Mouse (Mus musculus): Measurements from ENCODE around the gene Ptges2.
A peak's percentile ranks its signal among the peaks of the same experiment; 100 is the strongest.

Ptges2 gene

GRCm38 (mm10) chr2:32424796-32425195 lies 29.1 kb downstream of the Ptges2 start:
- Histone ChIP-seq H3K4me3 (replicated peaks; ENCODE audit: low read length) (no peak overlapping the region), H3K36me3 (ENCODE audit: insufficient read depth, low read length) (peaks cover 28% of the 10 kb centered on the region), H3K4me1 (replicated peaks; ENCODE audit: low read depth, low read length) (peaks cover 45% of the 10 kb centered on the region)

GRCm38 (mm10) chr2:32425568-32425967 lies 29.9 kb downstream of the Ptges2 start:
- Histone ChIP-seq H3K4me3 (replicated peaks; ENCODE audit: low read length) (no peak overlapping the region), H3K27me3 (ENCODE audit: insufficient read depth, low read length) (no peaks in the 10 kb centered on the region), H3K9me3 (ENCODE audit: low read length) (no peaks in the 10 kb centered on the region), H3K4me1 (replicated peaks; ENCODE audit: low read depth, low read length) (peaks cover 50% of the 10 kb centered on the region), H3K36me3 (ENCODE audit: insufficient read depth, low read length) (peaks cover 21% of the 10 kb centered on the region)
- no peak for TF ChIP-seq CTCF (conservative IDR thresholded peaks at IDR 0.05; ENCODE audit: low read length)
- TF ChIP-seq POU5F1 (IDR thresholded peaks at IDR 0.05; ENCODE audit: borderline replicate concordance, low read length): no peak
- TF ChIP-seq NANOG (IDR thresholded peaks at IDR 0.05; ENCODE audit: borderline replicate concordance, low read length): no peak

More at GRCm38 (mm10) chr2:32424796-32425195, 29.1 kb downstream of the Ptges2 start:
- H3K9me3 ChIP-seq (ENCODE audit: low read length): no peaks in the 10 kb centered on the region
- TF ChIP-seq NANOG (IDR thresholded peaks at IDR 0.05; ENCODE audit: borderline replicate concordance, low read length) (no peak), POU5F1 (IDR thresholded peaks at IDR 0.05; ENCODE audit: borderline replicate concordance, low read length) (no peak), CTCF (conservative IDR thresholded peaks at IDR 0.05; ENCODE audit: low read length) (no peak)
- no peaks in the 10 kb centered on the region for H3K27me3 ChIP-seq (ENCODE audit: insufficient read depth, low read length)

GRCm38 (mm10) chr2:32426141-32426540 lies 30.4 kb downstream of the Ptges2 start:
- H3K27me3 ChIP-seq (ENCODE audit: insufficient read depth, low read length): no peaks in the 10 kb centered on the region
- no peaks in the 10 kb centered on the region for H3K9me3 ChIP-seq (ENCODE audit: low read length)
- H3K4me1 ChIP-seq (replicated peaks; ENCODE audit: low read depth, low read length): peaks cover 55% of the 10 kb centered on the region
- H3K4me3 ChIP-seq (replicated peaks; ENCODE audit: low read length): no peak overlapping the region
- peaks cover 15% of the 10 kb centered on the region for H3K36me3 ChIP-seq (ENCODE audit: insufficient read depth, low read length)
- TF ChIP-seq POU5F1 (IDR thresholded peaks at IDR 0.05; ENCODE audit: borderline replicate concordance, low read length): no peak
- no peak for TF ChIP-seq NANOG (IDR thresholded peaks at IDR 0.05; ENCODE audit: borderline replicate concordance, low read length)
- no peak for TF ChIP-seq CTCF (conservative IDR thresholded peaks at IDR 0.05; ENCODE audit: low read length)

GRCm38 (mm10) chr2:32427720-32428119 lies 32.0 kb downstream of the Ptges2 start:
- Histone ChIP-seq H3K36me3 (ENCODE audit: insufficient read depth, low read length) (peaks cover 7% of the 10 kb centered on the region; the same call in 1 of the 2 replicates), H3K4me1 (replicated peaks; ENCODE audit: low read depth, low read length) (peaks cover 67% of the 10 kb centered on the region), H3K4me3 (replicated peaks; ENCODE audit: low read length) (no peak overlapping the region), H3K9me3 (ENCODE audit: low read length) (no peaks in the 10 kb centered on the region), H3K27me3 (ENCODE audit: insufficient read depth, low read length) (no peaks in the 10 kb centered on the region)
- no peak for TF ChIP-seq POU5F1 (IDR thresholded peaks at IDR 0.05; ENCODE audit: borderline replicate concordance, low read length)
- no peak; the same call in 1 of the 2 replicates for TF ChIP-seq CTCF (conservative IDR thresholded peaks at IDR 0.05; ENCODE audit: low read length)

- Histone ChIP-seq H3K27me3 (ENCODE audit: insufficient read depth, low read length) (no peaks in the 10 kb centered on the region), H3K36me3 (ENCODE audit: insufficient read depth, low read length) (peaks cover 8% of the 10 kb centered on the region; the same call in 1 of the 2 replicates), H3K4me1 (replicated peaks; ENCODE audit: low read depth, low read length) (peaks cover 63% of the 10 kb centered on the region), H3K4me3 (replicated peaks; ENCODE audit: low read length) (no peak overlapping the region), H3K9me3 (ENCODE audit: low read length) (no peaks in the 10 kb centered on the region)
- TF ChIP-seq CTCF (conservative IDR thresholded peaks at IDR 0.05; ENCODE audit: low read length) (no peak), NANOG (IDR thresholded peaks at IDR 0.05; ENCODE audit: borderline replicate concordance, low read length) (no peak), POU5F1 (IDR thresholded peaks at IDR 0.05; ENCODE audit: borderline replicate concordance, low read length) (no peak)
Observed at GRCm38 (mm10) chr2:32428262-32428722, 32.6 kb downstream of the Ptges2 start.

- no peaks in the 10 kb centered on the region for H3K9me3 ChIP-seq (ENCODE audit: low read length)
- no peak overlapping the region for H3K4me3 ChIP-seq (replicated peaks; ENCODE audit: low read length)
- no peaks in the 10 kb centered on the region for H3K27me3 ChIP-seq (ENCODE audit: insufficient read depth, low read length)
- TF ChIP-seq CTCF (conservative IDR thresholded peaks at IDR 0.05; ENCODE audit: low read length) (no peak), POU5F1 (IDR thresholded peaks at IDR 0.05; ENCODE audit: borderline replicate concordance, low read length) (no peak), NANOG (IDR thresholded peaks at IDR 0.05; ENCODE audit: borderline replicate concordance, low read length) (no peak)
- peaks cover 12% of the 10 kb centered on the region; the same call in 1 of the 2 replicates for H3K36me3 ChIP-seq (ENCODE audit: insufficient read depth, low read length)
- peaks cover 57% of the 10 kb centered on the region for H3K4me1 ChIP-seq (replicated peaks; ENCODE audit: low read depth, low read length)
Observed at GRCm38 (mm10) chr2:32429215-32429891, 33.7 kb downstream of the Ptges2 start.

GRCm38 (mm10) chr2:32430701-32431676 lies 35.3 kb downstream of the Ptges2 start:
- Histone ChIP-seq H3K9me3 (ENCODE audit: low read length) (no peaks in the 10 kb centered on the region), H3K4me1 (replicated peaks; ENCODE audit: low read depth, low read length) (peaks cover 48% of the 10 kb centered on the region), H3K4me3 (replicated peaks; ENCODE audit: low read length) (peak overlapping the region; percentile 54), H3K27me3 (ENCODE audit: insufficient read depth, low read length) (no peaks in the 10 kb centered on the region), H3K36me3 (ENCODE audit: insufficient read depth, low read length) (peaks cover 12% of the 10 kb centered on the region; the same call in 1 of the 2 replicates)
- TF ChIP-seq NANOG (IDR thresholded peaks at IDR 0.05; ENCODE audit: borderline replicate concordance, low read length): no peak
- no peak for TF ChIP-seq CTCF (conservative IDR thresholded peaks at IDR 0.05; ENCODE audit: low read length)
- no peak for TF ChIP-seq POU5F1 (IDR thresholded peaks at IDR 0.05; ENCODE audit: borderline replicate concordance, low read length)

Measured in E14TG2a.4 (cell line).